Mouse (Mus musculus) neutrophil, adult 65 days (primary cell): Measurements from ENCODE around the gene Gm49425. TPM values are rescaled to one million over a fixed set of nuclear protein-coding genes. Genes with fewer than 3 reads are reported as not detected.

Source experiments
- total RNA-seq: library from RNA; stranded (reverse); gene quantifications from 2 replicates; pipeline ENCODE4 v1.2.4, GENCODE M21; 2023

Gene Gm49425
- total RNA-seq: not detected in 2 replicates

GRCm38 (mm10) chr15:101517161-101517560, at the start of gene Gm49425:
Gene Gm49425 (minus strand): TSS chr15:101517261.

GRCm38 (mm10) chr15:101562850-101563249, 45.8 kb upstream of the Gm49425 start, which contains the start of gene Krt90:
Gene Krt90 (minus strand): TSS chr15:101562950.

GRCm38 (mm10) chr15:101550567-101550966, 33.5 kb upstream of the Gm49425 start, which contains the start of gene Krt82:
Gene Krt82 (minus strand): TSS chr15:101550667.

GRCm38 (mm10) chr15:101532720-101533119, 15.7 kb upstream of the Gm49425 start, which contains the start of gene Krt84:
Gene Krt84 (minus strand): TSS chr15:101532820.

GRCm38 (mm10) chr15:101491431-101491830, 25.6 kb downstream of the Gm49425 start, which contains the start of gene Krt83:
Gene Krt83 (minus strand): TSS chr15:101491512.

GRCm38 (mm10) chr15:101472952-101473528, 44.0 kb downstream of the Gm49425 start, which contains the start of gene Krt86:
Gene Krt86 (plus strand): TSS chr15:101473478.

Other genes with a start within 250 kb of the Gm49425 start
- gene Atg101, start 233.0 kb downstream of the Gm49425 start, total RNA-seq: 43.1 and 56.8 TPM in 2 replicates
- 0.34 and 0.44 TPM in 2 replicates for gene 6030408B16Rik, start 224.0 kb downstream of the Gm49425 start, total RNA-seq
- 15.2 and 20.7 TPM in 2 replicates for gene Krt80, start 147.1 kb downstream of the Gm49425 start, total RNA-seq
- gene Krt7, start 106.2 kb downstream of the Gm49425 start, total RNA-seq: 2.2 and 3.4 TPM in 2 replicates
- gene Krt87, start 78.5 kb downstream of the Gm49425 start, total RNA-seq: not detected in 2 replicates
- gene Krt88, start 69.5 kb downstream of the Gm49425 start, total RNA-seq: not detected in 2 replicates
- gene Krt81, start 53.5 kb downstream of the Gm49425 start, total RNA-seq: 1.4 and 2.3 TPM in 2 replicates
- gene Krt86, start 43.8 kb downstream of the Gm49425 start, total RNA-seq: 5.2 and 6.9 TPM in 2 replicates
- 23.8 and 25.8 TPM in 2 replicates for gene Krt83, start 25.7 kb downstream of the Gm49425 start, total RNA-seq
- not detected in 2 replicates for gene Krt84, start 15.6 kb upstream of the Gm49425 start, total RNA-seq
- gene Krt82, start 33.4 kb upstream of the Gm49425 start, total RNA-seq: 0.28 TPM in 1 of 2 replicates, not detected in the other
- gene Krt90, start 45.7 kb upstream of the Gm49425 start, total RNA-seq: 0.25 and 0.28 TPM in 2 replicates
- 0.98 and 1.1 TPM in 2 replicates for gene Krt75, start 56.6 kb upstream of the Gm49425 start, total RNA-seq
- gene Gm5414, start 110.9 kb upstream of the Gm49425 start, total RNA-seq: not detected in 2 replicates
- gene Gm5478, start 130.1 kb upstream of the Gm49425 start, total RNA-seq: not detected in 2 replicates
- not detected in 2 replicates for gene Krt6b, start 163.0 kb upstream of the Gm49425 start, total RNA-seq
- gene Krt6a, start 177.0 kb upstream of the Gm49425 start, total RNA-seq: not detected in 2 replicates
- not detected in 2 replicates for gene Krt5, start 195.6 kb upstream of the Gm49425 start, total RNA-seq
- not detected in 2 replicates for gene Krt71, start 225.8 kb upstream of the Gm49425 start, total RNA-seq